Mouse (Mus musculus) liver, adult 2 months (tissue): ENCODE results near the gene Shisa5. TPM values are rescaled to one million over a fixed set of nuclear protein-coding genes. Genes with fewer than 3 reads are reported as not detected.

Experiments
- DNase-seq: peaks from one replicate; pipeline ENCODE4 v3.0.0-alpha.2; 2011; ENCODE audit warnings: low read depth, low spot score; ENCODE audit errors: extremely low read depth
- H3K27ac ChIP-seq: fragments of 200-500 bp; replicated peaks from 2 replicates; pipeline ENCODE4 v1.5.1; 2012; ENCODE audit warnings: low read depth, mild to moderate bottlenecking, control low read depth, inconsistent platforms, low read length; ENCODE audit not compliant: insufficient read depth
- H3K27me3 ChIP-seq: fragments of 200-500 bp; 2 replicates; pipeline ENCODE4 v1.6.1; 2012; ENCODE audit warnings: mild to moderate bottlenecking, moderate library complexity, low read length, inconsistent platforms; ENCODE audit not compliant: control insufficient read depth, insufficient read depth
- H3K36me3 ChIP-seq: fragments of 200-500 bp; 2 replicates; pipeline ENCODE4 v1.6.1; 2012; ENCODE audit warnings: low read length, inconsistent platforms; ENCODE audit not compliant: control insufficient read depth, insufficient read depth
- H3K4me1 ChIP-seq: fragments of 200-500 bp; 2 replicates; pipeline ENCODE4 v1.6.1; 2011; ENCODE audit warnings: low read length; ENCODE audit not compliant: control insufficient read depth, insufficient read depth
- H3K4me3 ChIP-seq: fragments of 200-500 bp; 2 replicates; pipeline ENCODE4 v1.5.1; 2011; ENCODE audit warnings: low read depth, mild to moderate bottlenecking, control low read depth, low read length, moderate library complexity; ENCODE audit not compliant: insufficient read depth
- H3K79me2 ChIP-seq: fragments of 200-500 bp; 2 replicates; pipeline ENCODE4 v1.6.1; 2012; ENCODE audit warnings: inconsistent platforms, mild to moderate bottlenecking, low read length, moderate library complexity; ENCODE audit not compliant: control insufficient read depth, insufficient read depth
- H3K9ac ChIP-seq: fragments of 200-500 bp; 2 replicates; pipeline ENCODE4 v1.6.1; 2012; ENCODE audit warnings: low read depth, mild to moderate bottlenecking, control low read depth, inconsistent platforms, low read length
- CTCF ChIP-seq: fragments of 200-500 bp; IDR thresholded peaks from 2 replicates; pipeline ENCODE4 v1.5.1; 2011; ENCODE audit warnings: low read depth, low read length, control low read depth
- POLR2A ChIP-seq: fragments of 200-500 bp; IDR thresholded peaks from 2 replicates; pipeline ENCODE4 v1.6.1; 2011; ENCODE audit warnings: low read length, control low read depth; ENCODE audit not compliant: insufficient read depth; ENCODE audit errors: extremely low read depth
- WGBS: fragments of 180-500 bp; shearing (Covaris S2); methylation state at CpG from one replicate; pipeline ENCODE4 v1.1.7; 2018; 5-methylcytosine and 5-hydroxymethylcytosine counted together
- polyA plus RNA-seq: library from polyadenylated mRNA; depleted of rRNA; stranded (reverse); fragments of >200 nt; gene quantifications from 2 replicates; pipeline ENCODE4 v1.2.3, GENCODE M21; 2012
- total RNA-seq: library from RNA; depleted of rRNA; stranded (reverse); fragments of >200 nt; gene quantifications from 2 replicates; pipeline ENCODE4 v1.2.3, GENCODE M21; 2014

Shisa5 gene
- total and polyA plus RNA-seq, 2 experiments: 23.8 to 205 TPM

DNA sequence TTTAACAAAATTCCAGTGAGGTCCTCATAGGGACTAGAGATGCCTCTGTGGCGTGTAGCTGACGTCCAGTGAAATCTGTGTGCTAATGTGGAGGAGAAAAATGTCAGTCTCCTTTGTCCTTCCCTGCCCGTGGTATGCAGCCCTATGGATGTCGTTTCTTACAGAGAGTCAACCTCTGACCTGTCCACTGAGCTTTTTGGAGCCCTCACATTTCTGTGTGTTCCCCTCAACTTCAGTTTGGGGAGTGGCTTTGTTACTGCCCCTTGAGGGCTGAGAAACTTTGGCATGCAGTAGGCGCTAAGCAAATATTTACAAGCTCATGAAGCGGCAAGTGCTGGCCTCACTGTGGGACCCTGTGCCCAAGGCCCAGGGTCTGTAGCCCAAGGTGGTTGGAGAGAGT lies 58.9 kb downstream of the Shisa5 start:
- Histone ChIP-seq H3K4me3 (no peak overlapping the region), H3K27me3 (no peaks in the 10 kb centered on the region), H3K36me3 (no peaks in the 10 kb centered on the region), H3K79me2 (peaks cover 12% of the 10 kb centered on the region), H3K4me1 (peaks cover 26% of the 10 kb centered on the region), H3K9ac (0 out of 2 replicates have a peak overlapping the region, but pooled peaks have one; percentile 29), H3K27ac (peak overlapping the region; percentile 60)
- no peak for TF ChIP-seq POLR2A
- TF ChIP-seq CTCF: no peak
- 23% methylated on average over 6 of the region's 6 CpGs for WGBS
- DNase-seq: peak; percentile 61

DNA sequence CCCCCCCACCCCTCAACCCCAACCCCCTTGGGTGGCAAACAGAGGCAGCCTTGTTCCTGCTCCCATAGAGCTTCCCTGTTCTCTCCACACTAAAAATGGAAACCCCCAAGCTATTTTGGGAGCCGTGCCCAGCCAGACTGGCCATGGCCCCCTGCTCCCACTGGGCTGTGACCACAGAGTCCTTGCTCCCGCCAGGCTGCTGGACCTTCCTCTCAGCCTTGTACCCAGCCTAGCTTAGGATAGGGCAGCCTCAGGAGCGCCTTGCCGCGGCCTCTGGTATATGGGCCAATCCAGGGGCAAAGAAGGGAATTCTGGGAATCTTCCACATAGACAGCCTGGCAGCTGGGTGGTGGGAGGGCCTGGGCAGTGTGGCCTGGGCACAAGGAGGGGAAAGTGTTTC lies 59.5 kb downstream of the Shisa5 start:
- no peak for TF ChIP-seq CTCF
- TF ChIP-seq POLR2A: no peak

DNA sequence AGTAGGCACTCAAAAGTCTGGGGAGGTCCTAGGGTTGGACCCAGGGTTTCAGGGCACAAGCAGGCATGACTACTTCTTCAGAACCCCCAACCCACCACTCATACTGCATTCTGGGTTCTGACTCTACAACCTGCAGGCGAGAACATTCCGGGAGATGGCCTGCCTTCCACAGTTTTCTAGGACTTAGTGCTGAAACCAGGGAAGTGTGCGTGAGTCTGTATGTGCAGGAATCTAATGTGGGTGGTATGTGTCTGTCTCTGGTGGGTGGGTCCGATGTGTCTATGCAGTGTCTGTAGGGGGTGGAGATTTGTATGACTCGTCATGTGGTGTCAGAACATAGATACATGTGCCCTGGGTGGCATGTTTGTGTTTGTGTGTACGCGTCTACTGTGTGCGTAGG lies 60.0 kb downstream of the Shisa5 start:
- no peak for DNase-seq
- Histone ChIP-seq H3K4me3 (no peak overlapping the region), H3K27me3 (no peaks in the 10 kb centered on the region), H3K36me3 (no peaks in the 10 kb centered on the region), H3K79me2 (peaks cover 12% of the 10 kb centered on the region), H3K27ac (0 out of 2 replicates have a peak overlapping the region, but pooled peaks have one; percentile 22), H3K4me1 (peaks cover 17% of the 10 kb centered on the region), H3K9ac (no peak overlapping the region)
- 74% methylated on average over 8 of the region's 8 CpGs for WGBS
- TF ChIP-seq CTCF (no peak), POLR2A (no peak)

More for the DNA sequence above, 59.5 kb downstream of the Shisa5 start:
- 18% methylated on average over 5 of the region's 5 CpGs for WGBS
- Histone ChIP-seq H3K27ac (peak overlapping the region; percentile 22; the same call in 1 of the 2 replicates), H3K79me2 (peaks cover 12% of the 10 kb centered on the region), H3K36me3 (no peaks in the 10 kb centered on the region), H3K4me3 (peak overlapping the region; percentile 19; the same call in 1 of the 2 replicates), H3K4me1 (peaks cover 22% of the 10 kb centered on the region), H3K27me3 (no peaks in the 10 kb centered on the region), H3K9ac (no peak overlapping the region)
- DNase-seq: no peak

GRCm38 (mm10) chr9:109098969-109099368 lies 60.6 kb downstream of the Shisa5 start:
- Histone ChIP-seq H3K4me1 (peaks cover 17% of the 10 kb centered on the region), H3K27ac (peak overlapping the region; percentile 8; the same call in 1 of the 2 replicates), H3K36me3 (no peaks in the 10 kb centered on the region), H3K79me2 (peaks cover 12% of the 10 kb centered on the region), H3K4me3 (no peak overlapping the region), H3K9ac (no peak overlapping the region), H3K27me3 (no peaks in the 10 kb centered on the region)
- WGBS: 13% methylated on average over 6 of the region's 6 CpGs
- TF ChIP-seq POLR2A (no peak), CTCF (no peak)
- DNase-seq: no peak

GRCm38 (mm10) chr9:109100307-109100928 lies 62.1 kb downstream of the Shisa5 start:
- H3K9ac ChIP-seq: no peak overlapping the region
- H3K27ac ChIP-seq: no peak overlapping the region; the same call in 1 of the 2 replicates
- no peak overlapping the region for H3K4me3 ChIP-seq
- WGBS: 88% methylated on average over 20 of the region's 20 CpGs
- TF ChIP-seq CTCF: no peak
- TF ChIP-seq POLR2A: no peak
- peaks cover 12% of the 10 kb centered on the region for H3K79me2 ChIP-seq
- peaks cover 12% of the 10 kb centered on the region for H3K4me1 ChIP-seq
- no peaks in the 10 kb centered on the region for H3K27me3 ChIP-seq
- DNase-seq: no peak
- H3K36me3 ChIP-seq: no peaks in the 10 kb centered on the region

GRCm38 (mm10) chr9:109101933-109102445 lies 63.6 kb downstream of the Shisa5 start:
- no peak for TF ChIP-seq POLR2A
- TF ChIP-seq CTCF: no peak
- Histone ChIP-seq H3K36me3 (no peaks in the 10 kb centered on the region), H3K4me1 (peaks cover 9% of the 10 kb centered on the region), H3K27ac (no peak overlapping the region), H3K27me3 (no peaks in the 10 kb centered on the region), H3K9ac (no peak overlapping the region), H3K79me2 (peaks cover 12% of the 10 kb centered on the region), H3K4me3 (no peak overlapping the region)
- DNase-seq: no peak
- 93% methylated on average over 5 of the region's 5 CpGs for WGBS
